Mouse (Mus musculus): Measurements from ENCODE around the gene Apoa2.

Apoa2 gene

GRCm38 (mm10) chr1:171260316-171260715 is 35.5 kb downstream of the Apoa2 start:
- in situ Hi-C loops (cut with MboI, MseI) = no loop called here

DNA sequence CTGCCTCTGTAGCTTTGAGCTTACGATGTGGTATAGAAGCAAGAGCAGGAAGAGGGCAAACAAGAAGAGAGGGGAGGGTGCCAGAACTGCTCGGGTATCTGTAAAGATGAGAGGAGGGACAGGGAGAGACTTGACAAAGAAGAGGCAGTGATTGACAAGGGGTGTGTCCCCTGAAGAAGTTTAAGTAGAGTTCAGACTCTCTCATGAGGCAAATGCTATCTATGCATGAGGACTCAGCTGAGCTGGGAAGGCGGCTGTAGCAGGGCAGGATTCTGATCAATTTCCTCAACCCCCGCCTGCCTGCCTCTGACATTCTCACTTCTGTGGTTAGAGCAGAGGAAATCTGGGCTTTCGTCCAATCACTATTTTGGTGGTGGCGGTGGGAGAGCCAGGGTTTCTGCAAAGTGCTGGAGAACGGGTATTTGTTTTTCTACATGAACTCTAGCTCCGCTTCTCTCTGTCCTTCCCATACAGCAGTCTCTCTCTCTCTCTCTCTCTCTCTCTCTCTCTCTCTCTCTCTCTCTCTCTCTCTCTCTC is 37.8 kb downstream of the Apoa2 start:
- in situ Hi-C loops (cut with MboI, MseI) = no loop called here

DNA sequence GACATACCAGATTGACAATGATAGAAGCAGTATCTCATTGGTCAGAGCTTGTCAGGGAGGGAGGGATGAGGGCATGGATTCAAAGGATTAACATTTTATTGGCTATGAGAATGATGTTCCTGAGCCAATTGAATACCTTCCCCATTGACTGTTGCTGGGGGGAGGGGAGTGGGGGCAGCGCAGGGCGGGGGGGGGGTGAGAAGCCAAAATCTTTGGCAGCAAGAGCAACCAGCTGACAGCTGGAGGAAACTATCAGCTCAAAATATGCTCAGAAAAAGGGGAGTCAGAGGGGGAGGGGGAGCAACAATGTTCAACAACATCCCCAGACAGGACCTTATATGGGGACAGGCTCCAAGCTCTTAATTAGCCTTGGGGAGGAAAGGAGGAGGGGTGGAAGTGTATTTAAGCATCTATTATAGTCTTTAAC is 38.3 kb downstream of the Apoa2 start:
- in situ Hi-C loops (cut with MboI, MseI) = no loop called here

- in situ Hi-C loops (cut with MboI, MseI) = no loop called here
Observed at GRCm38 (mm10) chr1:171263666-171264461, 39.0 kb downstream of the Apoa2 start.

- in situ Hi-C loops (cut with MboI, MseI) = no loop called here
Observed at GRCm38 (mm10) chr1:171265971-171266744, 41.3 kb downstream of the Apoa2 start.

DNA sequence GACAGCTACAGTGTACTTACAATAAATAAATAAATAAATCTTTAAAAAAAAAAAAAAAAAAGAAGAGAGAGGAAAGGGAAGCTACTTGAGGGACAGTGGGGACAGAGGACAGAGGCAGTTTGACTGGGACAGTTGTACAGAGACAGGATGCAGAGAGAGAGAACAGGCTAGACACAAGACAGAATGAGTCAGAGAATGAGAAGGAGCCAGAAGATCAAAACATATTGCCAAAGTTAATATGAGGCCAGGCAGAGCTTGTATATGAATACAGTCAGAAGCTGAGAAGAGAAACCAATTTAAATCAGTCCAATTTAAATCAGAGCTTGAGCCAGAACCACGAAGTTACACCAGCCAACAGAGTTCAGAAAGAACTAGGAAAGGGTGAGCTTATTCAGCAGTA is 43.5 kb downstream of the Apoa2 start:
- in situ Hi-C loops (cut with MboI, MseI) = no loop called here

- in situ Hi-C loops (cut with MboI, MseI) = no loop called here
Observed at GRCm38 (mm10) chr1:171269848-171270572, 45.2 kb downstream of the Apoa2 start, which contains the start of gene B4galt3. B4galt3 (plus strand) TSS chr1:171270328.

DNA sequence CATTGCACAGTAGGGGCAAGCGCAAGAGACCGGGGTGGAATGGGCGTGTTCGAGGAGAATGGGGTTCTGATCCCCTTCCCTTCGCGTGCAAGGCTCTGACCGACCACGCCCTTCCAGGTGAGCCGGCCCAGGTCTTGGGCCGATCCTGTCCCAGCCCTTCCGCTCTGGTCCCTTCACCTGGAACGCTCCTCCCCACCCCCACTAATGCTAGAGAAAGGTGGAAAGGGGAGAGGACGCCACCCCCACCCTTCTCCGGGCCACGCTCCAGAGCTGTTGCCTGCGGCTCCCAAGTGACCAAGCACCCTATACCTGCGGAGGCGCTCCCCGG is 45.7 kb downstream of the Apoa2 start:
- in situ Hi-C loops (cut with MboI, MseI) = no loop called here

GRCm38 (mm10) chr1:171271196-171271595 is 46.3 kb downstream of the Apoa2 start:
- in situ Hi-C loops (cut with MboI, MseI) = no loop called here

DNA sequence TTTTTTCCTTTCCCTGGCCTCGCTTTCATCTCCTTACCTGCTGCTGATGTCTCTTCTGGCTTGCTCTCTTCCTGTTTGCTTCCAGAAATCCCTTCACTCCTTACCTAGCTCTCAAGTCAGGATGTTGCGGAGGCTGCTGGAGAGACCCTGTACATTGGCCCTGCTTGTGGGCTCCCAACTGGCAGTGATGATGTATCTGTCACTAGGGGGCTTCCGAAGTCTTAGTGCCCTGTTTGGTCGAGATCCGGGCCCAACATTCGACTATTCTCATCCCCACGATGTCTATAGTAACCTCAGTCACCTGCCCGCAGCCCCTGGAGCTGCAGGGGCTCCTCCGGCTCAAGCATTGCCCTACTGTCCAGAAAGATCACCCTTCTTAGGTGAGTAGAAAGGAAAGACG is 46.8 kb downstream of the Apoa2 start:
- in situ Hi-C loops (cut with MboI, MseI) = no loop called here

DNA sequence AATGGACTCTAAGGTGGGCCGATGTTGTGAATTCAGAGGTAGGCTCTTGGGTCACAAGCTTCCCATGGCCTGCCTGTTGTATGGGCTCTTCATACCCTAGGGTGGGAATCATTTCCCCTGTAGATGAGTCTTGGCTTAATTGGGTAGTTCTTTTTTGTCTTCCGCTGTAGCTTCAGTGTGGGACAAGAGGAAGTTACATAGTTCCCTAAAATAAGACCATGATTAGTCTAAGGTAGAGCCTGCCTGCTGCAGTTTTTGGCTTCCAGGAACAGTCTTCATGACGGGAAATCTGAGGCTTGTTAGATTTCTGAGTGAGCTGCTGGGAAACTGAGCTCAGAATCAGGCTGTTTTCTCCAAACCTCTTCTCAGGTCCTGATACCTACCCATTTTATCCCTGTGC is 47.2 kb downstream of the Apoa2 start:
- in situ Hi-C loops (cut with MboI, MseI) = no loop called here

- in situ Hi-C loops (cut with MboI, MseI) = no loop called here
Observed at GRCm38 (mm10) chr1:171274171-171274570, 49.3 kb downstream of the Apoa2 start.

DNA sequence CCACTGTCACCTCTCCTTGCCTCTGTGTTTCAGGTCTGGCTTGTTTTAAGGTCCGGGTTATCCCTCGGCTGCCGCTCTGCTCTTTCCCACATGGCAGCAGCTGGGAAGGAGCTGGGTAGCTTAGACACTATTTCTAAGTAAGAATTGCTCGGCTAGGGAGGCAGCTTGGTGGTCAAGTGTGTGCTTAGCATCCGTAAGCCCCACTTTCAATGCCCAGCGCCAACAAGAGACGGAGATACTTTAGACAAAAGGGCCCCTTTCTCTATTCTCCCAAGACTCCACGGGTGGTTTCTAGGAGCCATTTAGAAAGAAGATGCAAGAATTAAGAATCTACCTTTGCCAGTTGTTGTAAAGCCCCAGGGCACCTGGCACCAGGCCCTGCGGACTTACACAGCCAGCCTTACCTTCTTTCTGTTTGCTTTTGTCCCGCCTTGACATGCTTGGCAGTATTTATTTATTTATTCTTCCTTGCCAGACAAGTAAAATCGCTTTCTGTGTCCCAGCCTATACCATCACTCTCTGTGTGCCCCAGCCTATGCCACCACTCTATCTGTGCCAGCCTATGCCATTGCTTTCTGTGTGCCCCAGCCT is 50.4 kb downstream of the Apoa2 start:
- in situ Hi-C loops (cut with MboI, MseI) = no loop called here
